Mouse (Mus musculus) thymus, adult 2 months (tissue): ENCODE results near the gene Sfi1. TPM values are rescaled to one million over a fixed set of nuclear protein-coding genes. Genes with fewer than 3 reads are reported as not detected.

Experiments used
- DNase-seq: peaks from one replicate; pipeline ENCODE4 v3.0.0; 2021
- H3K27ac ChIP-seq: fragments of 200-500 bp; 2 replicates; pipeline ENCODE4 v1.5.1; 2012; ENCODE audit warnings: low read length, control low read depth; ENCODE audit not compliant: control insufficient read depth, insufficient read depth
- H3K27me3 ChIP-seq: fragments of 200-500 bp; 2 replicates; pipeline ENCODE4 v1.6.1; 2012; ENCODE audit warnings: mild to moderate bottlenecking, low read length, moderate library complexity, mixed read lengths; ENCODE audit not compliant: control insufficient read depth, insufficient read depth
- H3K36me3 ChIP-seq: fragments of 200-500 bp; 2 replicates; pipeline ENCODE4 v1.6.1; 2012; ENCODE audit warnings: mild to moderate bottlenecking, low read length, moderate library complexity; ENCODE audit not compliant: control insufficient read depth, insufficient read depth
- H3K4me1 ChIP-seq: fragments of 200-500 bp; replicated peaks from 2 replicates; pipeline ENCODE4 v1.6.1; 2012; ENCODE audit warnings: low read length; ENCODE audit not compliant: control insufficient read depth, insufficient read depth
- H3K4me3 ChIP-seq: fragments of 200-500 bp; 2 replicates; pipeline ENCODE4 v1.5.1; 2012; ENCODE audit warnings: mild to moderate bottlenecking, low read length, control low read depth, moderate library complexity; ENCODE audit not compliant: control insufficient read depth, insufficient read depth
- CTCF ChIP-seq: fragments of 200-500 bp; IDR thresholded peaks from 2 replicates; pipeline ENCODE4 v1.5.1; 2012; ENCODE audit warnings: mild to moderate bottlenecking, control low read depth, low read length, moderate library complexity, borderline replicate concordance; ENCODE audit not compliant: control insufficient read depth, poor library complexity, insufficient read depth; ENCODE audit errors: extremely low read depth
- POLR2A ChIP-seq: fragments of 200-500 bp; IDR thresholded peaks from 2 replicates; pipeline ENCODE4 v1.6.1; 2012; ENCODE audit warnings: mild to moderate bottlenecking, low read length, control low read depth, moderate library complexity; ENCODE audit not compliant: control insufficient read depth, poor library complexity, insufficient read depth; ENCODE audit errors: extremely low read depth
- WGBS: fragments of 180-500 bp; shearing (Covaris S2); methylation state at CpG from one replicate; pipeline ENCODE4 v1.1.7; 2018; 5-methylcytosine and 5-hydroxymethylcytosine counted together
- polyA plus RNA-seq: library from polyadenylated mRNA; depleted of rRNA; stranded (reverse); fragments of >200 nt; gene quantifications from 2 replicates; pipeline ENCODE4 v1.2.3, GENCODE M21; 2012

Gene Sfi1
- polyA plus RNA-seq, 1 experiment = 49.4 TPM

- TF ChIP-seq POLR2A (no peak), CTCF (no peak)
- WGBS = 95% methylated on average over 1 of the region's 1 CpGs
- DNase-seq = no peak
- peaks cover 52% of the 10 kb centered on the region for H3K36me3 ChIP-seq
- no peak overlapping the region for H3K27ac ChIP-seq
- no peak overlapping the region for H3K4me3 ChIP-seq
- no peaks in the 10 kb centered on the region for H3K4me1 ChIP-seq
- no peaks in the 10 kb centered on the region for H3K27me3 ChIP-seq
Observed at GRCm38 (mm10) chr11:3212526-3212925, 19.3 kb upstream of the Sfi1 start.

DNA sequence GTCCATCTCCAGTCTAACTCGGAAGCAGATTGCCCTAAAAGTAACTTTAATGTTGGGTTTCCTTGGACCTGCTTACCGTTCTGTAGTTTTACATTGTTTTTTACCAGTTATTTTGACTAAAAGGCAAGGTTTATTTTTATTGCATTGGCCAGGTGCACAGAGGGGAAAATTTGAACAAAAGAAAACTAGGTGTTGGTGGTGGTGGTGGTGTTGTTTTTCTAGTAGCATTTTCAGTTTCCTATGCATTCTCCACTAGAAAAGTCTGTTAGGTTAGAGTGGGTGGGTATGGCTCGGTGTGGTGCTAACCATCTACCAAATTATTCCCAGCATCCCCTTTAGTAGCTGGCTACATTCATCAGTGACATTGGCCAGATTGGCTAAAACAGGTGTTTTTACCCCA is 13.5 kb upstream of the Sfi1 start:
- Histone ChIP-seq H3K36me3 (peaks cover 21% of the 10 kb centered on the region), H3K27me3 (no peaks in the 10 kb centered on the region), H3K4me1 (no peaks in the 10 kb centered on the region), H3K27ac (no peak overlapping the region), H3K4me3 (no peak overlapping the region)
- 95% methylated on average over 3 of the region's 3 CpGs for WGBS
- TF ChIP-seq CTCF = no peak
- TF ChIP-seq POLR2A = no peak
- DNase-seq = no peak

DNA sequence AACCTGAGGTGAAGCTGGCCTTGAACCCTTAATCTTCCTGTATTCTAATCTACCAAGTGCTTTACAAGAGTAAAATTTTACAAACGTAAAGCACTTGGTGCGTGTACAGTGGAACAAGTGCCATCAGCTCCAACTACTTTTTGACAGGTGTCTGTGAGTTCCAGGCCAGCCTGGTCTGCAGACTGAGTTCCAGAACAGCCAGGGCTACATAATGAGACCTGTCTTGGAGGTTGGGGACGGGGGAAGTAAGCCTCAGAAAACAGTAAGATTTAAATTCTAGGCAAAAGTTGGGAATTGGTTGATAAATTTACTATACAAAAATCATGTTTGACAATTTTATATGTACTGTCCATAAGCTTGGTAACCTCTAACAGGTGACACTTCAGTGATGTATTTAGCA is 11.9 kb upstream of the Sfi1 start:
- no peak overlapping the region for H3K4me3 ChIP-seq
- no peak overlapping the region for H3K27ac ChIP-seq
- DNase-seq = no peak
- 98% methylated on average over 3 of the region's 3 CpGs for WGBS
- H3K4me1 ChIP-seq = no peaks in the 10 kb centered on the region
- no peak for TF ChIP-seq CTCF
- no peak for TF ChIP-seq POLR2A
- H3K27me3 ChIP-seq = no peaks in the 10 kb centered on the region
- peaks cover 16% of the 10 kb centered on the region for H3K36me3 ChIP-seq

GRCm38 (mm10) chr11:3203771-3204170 is 10.5 kb upstream of the Sfi1 start:
- Histone ChIP-seq H3K4me3 (no peak overlapping the region), H3K27ac (no peak overlapping the region), H3K4me1 (no peaks in the 10 kb centered on the region), H3K36me3 (peaks cover 10% of the 10 kb centered on the region), H3K27me3 (no peaks in the 10 kb centered on the region)
- TF ChIP-seq POLR2A (no peak), CTCF (no peak)
- WGBS = 80% methylated on average over 2 of the region's 2 CpGs
- no peak for DNase-seq

DNA sequence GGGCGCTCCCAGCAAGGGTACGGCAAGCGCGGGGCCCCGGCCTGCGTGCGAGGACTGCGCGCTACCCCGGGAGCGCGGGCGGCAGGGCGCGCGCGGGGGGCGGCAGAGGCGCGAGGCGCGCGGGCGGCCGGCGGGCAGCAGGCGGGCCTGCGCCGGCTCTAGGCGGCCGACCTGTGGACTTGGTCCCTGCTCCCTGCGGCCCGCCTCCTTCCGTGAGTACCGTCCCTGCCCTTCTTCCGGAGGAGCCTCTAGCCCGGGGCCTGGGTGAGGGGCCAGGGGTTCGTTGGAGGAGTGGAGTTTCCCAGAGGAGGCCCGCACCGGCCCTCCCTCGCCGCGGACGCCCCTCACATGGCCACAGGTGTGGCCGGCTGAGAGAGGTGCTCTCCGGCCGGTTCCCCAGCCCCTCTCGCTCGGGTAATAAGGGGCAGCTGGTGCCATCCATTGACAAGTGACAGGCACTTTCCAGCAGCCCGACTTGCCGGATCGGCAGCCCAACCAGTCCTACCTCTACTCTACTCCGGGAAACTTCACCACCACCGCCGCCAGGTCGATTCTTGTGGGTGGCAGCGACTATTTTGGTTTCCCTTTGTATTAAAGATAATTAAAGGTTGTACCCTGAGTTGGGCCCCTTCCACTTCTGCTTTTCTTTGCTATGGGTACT is 9.6 kb upstream of the Sfi1 start:
- Histone ChIP-seq H3K27me3 (no peaks in the 10 kb centered on the region), H3K4me3 (peak overlapping the region; percentile 75), H3K27ac (peak overlapping the region; percentile 9; the same call in 1 of the 2 replicates), H3K4me1 (no peaks in the 10 kb centered on the region), H3K36me3 (peaks cover 8% of the 10 kb centered on the region; the same call in 1 of the 2 replicates)
- TF ChIP-seq CTCF (no peak), POLR2A (no peak)
- 5% methylated on average over 56 of the region's 57 CpGs for WGBS
- DNase-seq = peak; percentile 63

DNA sequence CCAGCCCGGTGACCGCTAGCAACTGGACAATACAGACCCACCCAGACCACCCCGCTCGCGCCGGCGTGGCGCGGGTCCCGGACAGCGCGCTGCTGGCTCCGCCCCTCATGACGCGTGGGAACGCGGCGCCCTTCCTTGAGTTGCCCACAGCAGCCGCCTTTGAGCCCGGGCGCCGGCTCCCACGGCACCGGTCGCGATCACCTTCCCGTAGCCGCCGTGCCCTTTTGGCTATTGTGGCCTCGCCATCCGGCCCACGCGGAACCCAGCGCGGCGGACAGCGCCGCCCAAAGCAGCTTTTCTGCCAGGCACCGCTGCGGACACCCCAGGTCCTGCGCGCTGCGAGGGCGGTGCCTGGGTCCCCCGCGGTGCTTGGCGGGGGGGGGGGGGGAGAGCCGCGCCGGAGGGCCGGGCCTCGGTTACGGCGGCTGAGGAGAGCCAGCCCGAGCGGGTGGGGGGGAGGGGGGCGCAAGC is 9.0 kb upstream of the Sfi1 start, which contains the start of gene Eif4enif1:
Gene Eif4enif1, plus strand, starts transcription at position 162 of the 471 bp plus-strand sequence.
- peak; percentile 84 for DNase-seq
- under 1% methylated on average over 44 of the region's 57 CpGs for WGBS
- Histone ChIP-seq H3K36me3 (peaks cover 6% of the 10 kb centered on the region; the same call in 1 of the 2 replicates), H3K4me3 (peak within 1 kb of the TSS; percentile 75), H3K4me1 (no peaks in the 10 kb centered on the region), H3K27ac (peak within 1 kb of the TSS; percentile 9; the same call in 1 of the 2 replicates), H3K27me3 (no peaks in the 10 kb centered on the region)
- TF ChIP-seq CTCF (no peak), POLR2A (no peak)
